ENCODE assay signal across 11 mouse cellular contexts in the genomic region with DNA sequence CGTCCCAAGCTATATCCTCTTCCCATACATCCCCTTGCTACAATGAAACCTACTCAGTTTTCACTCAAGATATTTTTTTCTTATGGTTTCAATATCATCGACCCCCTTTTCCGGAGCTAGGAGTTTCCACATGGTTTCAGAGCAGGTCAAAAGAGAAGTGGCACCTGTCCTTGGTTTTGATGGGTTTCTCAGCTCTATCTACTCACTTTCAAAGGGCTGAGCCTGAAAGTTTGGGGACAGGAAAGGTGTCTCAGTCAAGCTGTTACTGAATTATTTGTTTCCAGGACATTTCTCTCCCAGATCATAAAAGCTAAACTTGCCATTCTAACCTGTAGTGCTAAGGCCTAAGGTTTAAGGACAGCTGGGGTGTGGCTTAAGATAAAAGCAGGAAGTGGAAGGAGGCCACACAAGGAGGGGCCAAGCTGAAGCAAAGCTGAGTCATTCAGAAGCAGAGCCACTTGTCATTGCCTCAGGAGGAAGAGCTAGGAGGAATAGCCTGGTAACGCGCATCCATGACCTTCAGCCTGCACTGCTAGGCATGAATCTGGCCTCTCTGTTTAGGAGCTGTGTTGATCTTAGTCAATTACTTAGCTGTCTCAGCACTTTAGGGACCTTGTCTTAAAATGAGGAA. TPM values are rescaled to one million over a fixed set of nuclear protein-coding genes. Genes with fewer than 3 reads are reported as not detected.
DNase-seq lines count a peak whose midpoint lies in the region; ATAC-seq and TF ChIP-seq lines count a peak whose summit lies in the region.
"Had no signal": no experiment of that assay in that cellular context is flagged by ENCODE, and none has a peak within 500 bp of the region (broad histone marks: within the 10 kb centered on the region; RNA-seq: fewer than 3 reads in every experiment).

No protein-coding gene starts in this region.

- peaks cover 36 to 94% of the 10 kb centered on the region in 2 experiments for H3K4me1 ChIP-seq in CH12.LX (ENCODE audit: control insufficient read depth in 1 of 2, insufficient read depth in 2 of 2)
- H3K4me1 ChIP-seq: embryonic facial prominence, embryonic 10.5 days; midbrain, embryonic 12.5 days had no signal

- peak; percentile 84 for TF ChIP-seq EP300 in CH12.LX (IDR thresholded peaks at IDR 0.05; ENCODE audit: low read length)

- in situ Hi-C loops in CH12.LX (cut with MboI; ENCODE audit: low pct_ligation_motif_present, low pct_unique_long_range_greater_than_20kb, low sequenced_read_pairs) = loop anchor here (10.0 kb wide), 1 partner anchor 142 kb away; no protein-coding TSS in a partner anchor

- peak overlapping the region; percentile 54 for H3K9ac ChIP-seq in CH12.LX (ENCODE audit: insufficient read depth, low read depth)
- H3K9ac ChIP-seq: midbrain, embryonic 12.5 days had no signal

- H3K9me3 ChIP-seq in CH12.LX (replicated peaks; ENCODE audit: low read length) = no peaks in the 10 kb centered on the region
- H3K9me3 ChIP-seq: embryonic facial prominence, embryonic 10.5 days; midbrain, embryonic 12.5 days had no signal

- peak; percentile 72 for TF ChIP-seq POLR2A in CH12.LX (IDR thresholded peaks at IDR 0.05; ENCODE audit: low read depth, low read length)

- TF ChIP-seq CTCF in CH12.LX (conservative IDR thresholded peaks at IDR 0.05 in 1 of 2, IDR thresholded peaks at IDR 0.05 in 1 of 2; ENCODE audit: low read depth in 2 of 2, low read length in 2 of 2) = no peak

- peaks cover 8 to 63% of the 10 kb centered on the region in 2 experiments for H3K36me3 ChIP-seq in CH12.LX (replicated peaks in 1 of 2; ENCODE audit: control insufficient read depth in 1 of 2, insufficient read depth in 1 of 2, low read length in 1 of 2)
- H3K36me3 ChIP-seq: embryonic facial prominence, embryonic 10.5 days; midbrain, embryonic 12.5 days had no signal

- peak; percentile 98 for ATAC-seq in megakaryocyte-erythroid progenitor cell, adult 5-6 weeks (replicated peaks; ENCODE audit: low FRiP score, low TSS enrichment, poor library complexity, severe bottlenecking)
- no peak; the same call in 1 of the 2 replicates for ATAC-seq in erythroblast, adult 5-6 weeks (replicated peaks; ENCODE audit: low FRiP score, poor library complexity, severe bottlenecking)

- no peak; the same call in none of the 2 replicates for TF ChIP-seq RAD21 in CH12.LX (IDR thresholded peaks at IDR 0.05; ENCODE audit: low read depth, low read length)

- H3K27me3 ChIP-seq in CH12.LX (replicated peaks) = no peaks in the 10 kb centered on the region
- H3K27me3 ChIP-seq: midbrain, embryonic 12.5 days had no signal

- H3K79me2 ChIP-seq in CH12.LX (replicated peaks; ENCODE audit: control insufficient read depth, extremely low read depth, insufficient read depth, poor library complexity, severe bottlenecking) = peaks cover 7% of the 10 kb centered on the region

- dilution Hi-C loops in CH12.LX (cut with MboI; ENCODE audit: extremely low pct_ligation_motif_present, extremely low pct_unique_long_range_greater_than_20kb, low sequenced_read_pairs) = no loop called here

- H3K4me2 ChIP-seq in CH12.LX (ENCODE audit: insufficient read depth, low read depth, poor library complexity, severe bottlenecking) = peak overlapping the region; percentile 88
- H3K4me2 ChIP-seq: midbrain, embryonic 12.5 days had no signal

- H3K4me3 ChIP-seq in CH12.LX (replicated peaks in 1 of 3; ENCODE audit: low read depth in 2 of 3, low read length in 2 of 3, poor library complexity in 1 of 3) = no peak overlapping the region
- H3K4me3 ChIP-seq: embryonic facial prominence, embryonic 10.5 days; midbrain, embryonic 12.5 days had no signal

- H3K27ac ChIP-seq in CH12.LX (ENCODE audit: insufficient read depth, low read depth) = peak overlapping the region; percentile 97
- H3K27ac ChIP-seq: embryonic facial prominence, embryonic 10.5 days; midbrain, embryonic 12.5 days had no signal

- DNase-seq in CH12.LX (ENCODE audit: extremely low read depth) (peak; percentile 94), ZHBTc4 (ENCODE audit: low read depth, low spot score) (peak; percentile 73), liver (peak; percentile 43)
- DNase-seq in thymus, postnatal 10 days (ENCODE audit: low spot score in 2 of 2) = no peak
- no peak for DNase-seq in retina, postnatal 1 day
- DNase-seq: heart, postnatal 14 days; kidney, postnatal 4 days had no signal

TF ChIP-seq in CH12.LX, 34 proteins besides CTCF, POLR2A, EP300 and RAD21:
- peak; percentile 71 for TF ChIP-seq ZNF384 (IDR thresholded peaks at IDR 0.05; ENCODE audit: low read depth, low read length)
- no peak for TF ChIP-seq JUN (IDR thresholded peaks at IDR 0.05; ENCODE audit: insufficient read depth, low read depth, low read length)
- peak; percentile 59; the same call in 1 of the 2 replicates for TF ChIP-seq TBP (conservative IDR thresholded peaks at IDR 0.05; ENCODE audit: low read depth, low read length)
- TF ChIP-seq MYC (IDR thresholded peaks at IDR 0.05; ENCODE audit: low read depth, low read length) = 0 out of 2 replicates have a peak, but pooled peaks have one; percentile 58
- TF ChIP-seq JUND (conservative IDR thresholded peaks at IDR 0.05; ENCODE audit: low read depth, low read length) = peak; percentile 58
- TF ChIP-seq SMC3 (IDR thresholded peaks at IDR 0.05; ENCODE audit: low read depth, low read length) = peak; percentile 27
- peak; percentile 76 for TF ChIP-seq MEF2A (IDR thresholded peaks at IDR 0.05; ENCODE audit: borderline replicate concordance, low read depth, low read length)
- no peak for TF ChIP-seq KAT2A (IDR thresholded peaks at IDR 0.05; ENCODE audit: insufficient replicate concordance, low read length)
- peak; percentile 66 for TF ChIP-seq NELFE (IDR thresholded peaks at IDR 0.05; ENCODE audit: low read depth, low read length)
- 0 out of 2 replicates have a peak, but pooled peaks have one; percentile 6 for TF ChIP-seq MAZ (IDR thresholded peaks at IDR 0.05; ENCODE audit: low read depth, low read length)
- 0 out of 2 replicates have a peak, but pooled peaks have one; percentile 27 for TF ChIP-seq NRF1 (IDR thresholded peaks at IDR 0.05; ENCODE audit: low read depth, low read length)
- peak; percentile 54; the same call in 1 of the 2 replicates for TF ChIP-seq HCFC1 (IDR thresholded peaks at IDR 0.05; ENCODE audit: low read depth, low read length)
- 0 out of 2 replicates have a peak, but pooled peaks have one; percentile 33 for TF ChIP-seq ETS1 (conservative IDR thresholded peaks at IDR 0.05; ENCODE audit: low read depth, low read length)
- no peak for TF ChIP-seq UBTF (IDR thresholded peaks at IDR 0.05; ENCODE audit: low read depth, low read length)
- TF ChIP-seq RCOR1 (conservative IDR thresholded peaks at IDR 0.05; ENCODE audit: low read depth, low read length) = no peak
- TF ChIP-seq TCF12 (IDR thresholded peaks at IDR 0.05; ENCODE audit: low read depth, low read length) = peak; percentile 82
- peak; percentile 4; the same call in 1 of the 2 replicates for TF ChIP-seq MAX (IDR thresholded peaks at IDR 0.05; ENCODE audit: low read length)
- no peak for TF ChIP-seq ZKSCAN1 (IDR thresholded peaks at IDR 0.05; ENCODE audit: borderline replicate concordance, low read depth, low read length)
- no peak for TF ChIP-seq USF2 (conservative IDR thresholded peaks at IDR 0.05; ENCODE audit: low read depth, low read length)
- no peak for TF ChIP-seq ZC3H11A (IDR thresholded peaks at IDR 0.05; ENCODE audit: low read depth, low read length)
- peak; percentile 56; the same call in 1 of the 2 replicates for TF ChIP-seq SIN3A (IDR thresholded peaks at IDR 0.05; ENCODE audit: low read length)
- TF ChIP-seq CHD2 (IDR thresholded peaks at IDR 0.05; ENCODE audit: low read length) = no peak; the same call in 1 of the 2 replicates
- no peak for TF ChIP-seq PAX5 (IDR thresholded peaks at IDR 0.05; ENCODE audit: low read length)
- TF ChIP-seq MXI1 (IDR thresholded peaks at IDR 0.05; ENCODE audit: low read depth, low read length) = no peak
- TF ChIP-seq MAFK (IDR thresholded peaks at IDR 0.05; ENCODE audit: insufficient replicate concordance, low read length) = peak; percentile 73; the same call in 1 of the 2 replicates
- TF ChIP-seq ELF1 (IDR thresholded peaks at IDR 0.05; ENCODE audit: low read depth, low read length) = peak; percentile 95
- peak; percentile 65 for TF ChIP-seq IRF4 (IDR thresholded peaks at IDR 0.05; ENCODE audit: low read depth, low read length)
- TF ChIP-seq POLR2AphosphoS2 (IDR thresholded peaks at IDR 0.05; ENCODE audit: low read depth, low read length) = no peak
- no peak for TF ChIP-seq GABPA (IDR thresholded peaks at IDR 0.05; ENCODE audit: insufficient replicate concordance, low read depth, low read length)
- no peak for TF ChIP-seq E2F4 (IDR thresholded peaks at IDR 0.05; ENCODE audit: insufficient replicate concordance, low read depth, low read length)
- no peak for TF ChIP-seq USF1 (IDR thresholded peaks at IDR 0.05; ENCODE audit: low read depth, low read length)

RNA-seq across cellular contexts. Expression of a gene that starts 39.2 kb away (rescaled TPM):
- 60.0 and 113 TPM in 2 replicates for total RNA-seq in CH12.LX (2012; rRNA removed)
- 191 and 196 TPM in 2 replicates for total RNA-seq in CH12.LX (2014; rRNA removed)
- polyA plus RNA-seq in CH12.LX (2012; ENCODE audit: insufficient read length, low read depth) = 91.9 and 102 TPM in 2 replicates
- total RNA-seq in megakaryocyte-erythroid progenitor cell, adult 5-6 weeks (2014; fragmentation: Nextera tagmentation) = not detected in 2 replicates
- total RNA-seq in megakaryocyte-erythroid progenitor cell, adult 5-6 weeks (2017) = not detected in 2 replicates
- 6.7 and 10.2 TPM in 2 replicates for total RNA-seq in erythroblast, adult 5-6 weeks (2015; ENCODE audit: low replicate concordance)
- total RNA-seq in erythroblast, adult 5-6 weeks (2017; ENCODE audit: low replicate concordance) = 6.6 and 12.8 TPM in 2 replicates

Comparison
In these comparisons a context has a peak if more than half of its experiments do, and no peak if none do; other contexts are left out.
1. DNase-seq: peak in CH12.LX (single experiment), ZHBTc4 (single experiment) and liver (single experiment); none in thymus, postnatal 10 days (0 of 2) and retina, postnatal 1 day (single experiment).
2. RNA of a gene that starts 39.2 kb away (total RNA-seq): 60.0 to 196 TPM in CH12.LX; 6.6 to 12.8 TPM in erythroblast, adult 5-6 weeks and not detected in megakaryocyte-erythroid progenitor cell, adult 5-6 weeks; every median in the first group is over 4 times any median in the second.